Mouse (Mus musculus) forebrain, postnatal 0 days (tissue): ENCODE measurements around the gene Lrrc14b. TPM values are rescaled to one million over a fixed set of nuclear protein-coding genes. Genes with fewer than 3 reads are reported as not detected.

Source experiments
- ATAC-seq: fragments of 200-750 bp; cut with Nextera tagmentation; 2 replicates; pipeline ENCODE4 v1.8.0; 2017; ENCODE audit warnings: mild to moderate bottlenecking, moderate library complexity
- DNase-seq: peaks from one replicate; pipeline ENCODE4 v3.0.0-alpha.2; 2015
- H3K27ac ChIP-seq: fragments of 300-500 bp; sonication (generic); 2 replicates; pipeline ENCODE4 v1.5.1; 2014; ENCODE audit warnings: low read depth, mild to moderate bottlenecking, antibody characterized with exemption, low read length, moderate library complexity, mixed read lengths
- H3K27me3 ChIP-seq: fragments of 300-500 bp; sonication (generic); 2 replicates; pipeline ENCODE4 v1.6.1; 2014; ENCODE audit warnings: mild to moderate bottlenecking, low read length, mixed read lengths; ENCODE audit not compliant: insufficient read depth
- H3K36me3 ChIP-seq: fragments of 300-500 bp; sonication (generic); 2 replicates; pipeline ENCODE4 v1.6.1; 2014; ENCODE audit warnings: mild to moderate bottlenecking, moderate library complexity; ENCODE audit not compliant: insufficient read depth
- H3K4me1 ChIP-seq: fragments of 300-500 bp; sonication (generic); 2 replicates; pipeline ENCODE4 v1.6.1; 2014; ENCODE audit warnings: antibody characterized with exemption; ENCODE audit not compliant: insufficient read depth
- H3K4me2 ChIP-seq: fragments of 300-500 bp; sonication (generic); 2 replicates; pipeline ENCODE4 v1.6.1; 2014; ENCODE audit warnings: low read depth, mild to moderate bottlenecking, moderate library complexity
- H3K4me3 ChIP-seq: fragments of 300-500 bp; sonication (generic); 2 replicates; pipeline ENCODE4 v1.5.1; 2014; ENCODE audit warnings: low read depth, low read length, mixed read lengths
- H3K9ac ChIP-seq: fragments of 300-500 bp; sonication (generic); 2 replicates; pipeline ENCODE4 v1.6.1; 2014; ENCODE audit warnings: mild to moderate bottlenecking
- H3K9me3 ChIP-seq: fragments of 300-500 bp; sonication (generic); 2 replicates; pipeline ENCODE4 v1.6.1; 2016; ENCODE audit warnings: low read length
- CTCF ChIP-seq: sonication (generic); IDR thresholded peaks from 2 replicates; pipeline ENCODE4 v1.5.1; 2016; ENCODE audit warnings: antibody characterized with exemption, control low read depth, low read depth
- WGBS: fragments of 180-500 bp; shearing (Covaris S2); extraction: QIAGEN DNeasy Blood & Tissue Kit; methylation state at CpG from one replicate; pipeline ENCODE4 v1.1.7; 2014; 5-methylcytosine and 5-hydroxymethylcytosine counted together
- polyA plus RNA-seq: library from polyadenylated mRNA; unstranded; fragments of >200 nt; fragmentation: Nextera tagmentation; extraction: Ambion mirVana; gene quantifications from 2 replicates; pipeline ENCODE4 v1.2.1, GENCODE M21; 2015
- total RNA-seq: library from RNA; depleted of rRNA; stranded (reverse); fragments of >200 nt; gene quantifications from 2 replicates; pipeline ENCODE4 v1.2.3, GENCODE M21; 2014; rRNA removed

The Lrrc14b gene
- total RNA-seq = not detected in 2 replicates
- polyA plus RNA-seq = not detected in 2 replicates

GRCm38 (mm10) chr13:74363859-74364235 is at the start of gene Lrrc14b:
Gene Lrrc14b, minus strand, starts transcription at chr13:74364005.
- H3K9ac ChIP-seq = no peak within 1 kb of the TSS
- no peak for DNase-seq
- H3K4me1 ChIP-seq = no peaks in the 10 kb centered on the region

DNA sequence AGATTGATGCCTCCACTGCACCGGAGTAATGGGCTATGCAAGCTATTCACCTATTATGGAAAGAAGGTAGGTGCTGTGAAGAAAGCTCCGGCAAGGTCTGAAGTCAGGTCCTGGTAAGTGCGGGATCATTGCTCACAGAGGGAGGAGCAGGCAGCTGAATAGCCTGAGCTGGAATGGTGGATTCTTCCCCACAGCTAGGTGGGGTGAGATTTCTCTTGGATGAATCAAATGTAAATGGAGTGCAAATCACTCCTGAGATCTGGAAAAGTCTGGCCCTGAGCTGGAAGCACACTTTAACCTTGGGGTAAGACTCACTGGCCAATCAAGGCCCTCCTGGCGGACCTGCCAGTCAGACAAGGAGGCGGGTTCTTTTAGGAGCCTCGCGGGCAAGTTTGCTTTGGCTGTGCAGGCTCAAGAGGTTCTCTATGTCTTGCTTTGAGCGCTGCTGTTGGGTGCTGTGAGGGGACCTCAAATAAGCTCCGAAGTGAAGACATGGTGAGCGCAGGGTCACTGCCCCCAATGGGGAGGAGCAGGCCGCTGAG is 35.6 kb upstream of the Lrrc14b start, which contains the start of gene Ftl1-ps1:
Gene Ftl1-ps1, plus strand, starts transcription at position 397 of the 542 bp plus-strand sequence.
- TF ChIP-seq CTCF = no peak
- H3K9me3 ChIP-seq = no peaks in the 10 kb centered on the region
- H3K27me3 ChIP-seq = no peaks in the 10 kb centered on the region
- DNase-seq (no peak), ATAC-seq (no peak)
- no peaks in the 10 kb centered on the region for H3K4me1 ChIP-seq
- no peaks in the 10 kb centered on the region for H3K36me3 ChIP-seq
- WGBS = 11% methylated on average over 11 of the region's 11 CpGs
- no peak within 1 kb of the TSS for H3K4me2 ChIP-seq
- no peak within 1 kb of the TSS for H3K27ac ChIP-seq
- H3K9ac ChIP-seq = no peak within 1 kb of the TSS
- no peak within 1 kb of the TSS for H3K4me3 ChIP-seq

More at GRCm38 (mm10) chr13:74363859-74364235, at the start of gene Lrrc14b:
- Histone ChIP-seq H3K4me2 (no peak within 1 kb of the TSS), H3K27me3 (no peaks in the 10 kb centered on the region), H3K4me3 (no peak within 1 kb of the TSS), H3K9me3 (0 out of 2 replicates have a peak, but pooled peaks cover 3% of the 10 kb centered on the region), H3K27ac (no peak within 1 kb of the TSS), H3K36me3 (peaks cover 24% of the 10 kb centered on the region)
- ATAC-seq = no peak
- TF ChIP-seq CTCF = no peak
- WGBS = 80% methylated on average over 8 of the region's 8 CpGs

DNA sequence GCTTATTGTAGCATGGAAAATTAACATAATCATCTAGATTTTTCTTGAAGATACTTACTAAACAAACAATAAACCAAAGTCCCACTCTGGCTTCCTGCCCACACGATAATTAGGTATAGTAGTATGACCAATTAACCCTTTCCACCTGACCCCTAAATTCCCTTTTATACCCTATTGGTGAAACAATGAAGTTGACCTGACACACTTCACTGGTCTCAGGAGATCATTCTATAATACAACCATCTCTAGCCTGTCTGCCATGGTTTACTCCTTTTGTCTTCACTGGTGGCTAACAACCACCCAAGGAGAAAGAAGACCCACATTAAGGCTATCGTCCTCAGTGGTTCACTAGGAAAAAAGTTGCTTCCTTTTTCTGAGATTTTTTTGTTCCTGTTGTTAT is 27.4 kb upstream of the Lrrc14b start:
- WGBS = 66% methylated on average over 2 of the region's 2 CpGs
- H3K27me3 ChIP-seq = no peaks in the 10 kb centered on the region
- no peak for DNase-seq

DNA sequence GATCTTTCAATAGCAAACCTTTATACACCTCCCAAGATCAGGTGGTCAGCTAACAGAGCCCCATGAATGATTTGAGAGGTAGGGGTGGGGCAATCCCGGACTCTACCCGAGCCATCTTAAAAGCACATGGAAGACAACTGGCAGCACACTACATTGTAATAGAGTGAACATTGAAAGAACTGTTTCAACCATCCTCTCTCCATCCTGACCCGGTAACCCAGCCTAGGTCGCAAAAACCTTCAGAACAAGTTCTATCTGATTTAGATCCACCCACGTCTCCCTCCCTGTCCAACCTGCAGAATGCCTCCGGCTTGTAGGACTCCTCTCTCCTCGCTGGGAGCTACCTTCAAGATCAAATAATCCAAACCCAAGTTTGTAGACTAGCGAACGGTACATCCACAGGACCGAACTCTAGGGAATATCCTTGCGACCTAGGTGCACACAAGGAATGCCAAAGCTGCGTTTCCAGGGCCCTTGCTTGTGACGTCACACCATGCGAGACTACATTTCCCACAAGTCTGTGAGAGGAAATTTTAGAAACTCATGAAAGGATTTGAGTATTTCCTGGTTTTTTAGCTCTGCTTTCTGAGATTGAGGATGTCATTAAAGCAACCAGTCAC is 26.7 kb upstream of the Lrrc14b start, which contains the start of gene Zfp72:
Gene Zfp72, minus strand, starts transcription at position 466 of the 620 bp plus-strand sequence.
- peak within 1 kb of the TSS; percentile 60 for H3K27ac ChIP-seq
- H3K4me3 ChIP-seq = peak within 1 kb of the TSS; percentile 74
- H3K9ac ChIP-seq = peak within 1 kb of the TSS; percentile 69
- peak within 1 kb of the TSS; percentile 62 for H3K4me2 ChIP-seq
- ATAC-seq (peak; percentile 98), DNase-seq (peak; percentile 92)
- no peaks in the 10 kb centered on the region for H3K9me3 ChIP-seq
- under 1% methylated on average over 14 of the region's 14 CpGs for WGBS
- H3K27me3 ChIP-seq = no peaks in the 10 kb centered on the region
- H3K36me3 ChIP-seq = no peaks in the 10 kb centered on the region
- H3K4me1 ChIP-seq = peaks cover 6% of the 10 kb centered on the region; the same call in 1 of the 2 replicates
- no peak for TF ChIP-seq CTCF

More for the DNA sequence above, 27.4 kb upstream of the Lrrc14b start:
- peaks cover 6% of the 10 kb centered on the region; the same call in 1 of the 2 replicates for H3K4me1 ChIP-seq
- no peak overlapping the region for H3K27ac ChIP-seq
- no peak for TF ChIP-seq CTCF
- H3K36me3 ChIP-seq = no peaks in the 10 kb centered on the region
- ATAC-seq = no peak
- no peak overlapping the region for H3K4me3 ChIP-seq
- no peaks in the 10 kb centered on the region for H3K9me3 ChIP-seq
- H3K9ac ChIP-seq = no peak overlapping the region
- no peak overlapping the region for H3K4me2 ChIP-seq

DNA sequence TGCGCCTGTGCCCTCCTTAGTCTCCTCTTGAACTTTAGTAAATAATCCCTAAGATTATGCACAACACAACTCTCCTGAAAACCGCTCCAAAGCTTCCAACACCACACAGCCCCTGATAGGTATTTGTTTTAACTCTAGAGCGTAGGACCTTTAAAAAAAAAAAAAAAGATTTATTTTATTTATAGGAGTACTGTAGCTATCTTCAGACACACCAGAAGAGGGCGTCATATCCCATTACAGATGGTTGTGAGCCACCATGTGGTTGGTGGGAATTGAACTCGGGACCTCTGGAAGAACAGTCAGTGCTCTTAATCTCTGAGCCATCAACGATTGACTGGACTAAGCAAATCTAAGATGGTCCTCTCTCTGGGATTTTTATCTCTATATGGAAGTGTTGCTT is 25.9 kb upstream of the Lrrc14b start:
- peak; percentile 48 for TF ChIP-seq CTCF
- Histone ChIP-seq H3K9me3 (no peaks in the 10 kb centered on the region), H3K36me3 (no peaks in the 10 kb centered on the region), H3K9ac (peak overlapping the region; percentile 69), H3K27ac (no peak overlapping the region), H3K4me3 (peak overlapping the region; percentile 74), H3K27me3 (no peaks in the 10 kb centered on the region), H3K4me2 (peak overlapping the region; percentile 62), H3K4me1 (peaks cover 6% of the 10 kb centered on the region; the same call in 1 of the 2 replicates)
- no peak for DNase-seq
- ATAC-seq = 0 out of 2 replicates have a peak, but pooled peaks have one; percentile 1
- whole genome bisulfite sequencing = 67% methylated on average over 6 of the region's 6 CpGs

DNA sequence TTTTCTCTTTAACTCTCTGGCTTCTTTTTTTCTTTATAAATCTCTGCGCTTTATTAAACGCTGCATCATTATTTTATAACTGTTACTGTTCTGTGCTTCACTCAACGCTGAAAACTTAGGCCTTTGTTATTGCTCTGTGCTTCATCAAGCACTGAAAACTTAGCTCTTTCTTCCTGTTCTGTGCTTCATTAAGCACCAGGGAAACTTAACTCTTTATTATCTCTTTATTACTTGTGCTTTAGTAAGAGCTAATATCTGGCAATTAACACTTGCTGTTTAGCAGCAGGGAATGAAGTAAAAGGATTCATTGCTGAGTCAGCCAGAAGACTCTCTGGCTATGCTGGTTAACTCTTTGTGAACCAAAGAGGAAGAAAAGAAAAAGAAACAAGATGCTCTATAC is 18.5 kb upstream of the Lrrc14b start:
- H3K27me3 ChIP-seq = no peaks in the 10 kb centered on the region
- no peaks in the 10 kb centered on the region for H3K9me3 ChIP-seq
- ATAC-seq (peak; percentile 12; the same call in 1 of the 2 replicates), DNase-seq (no peak)
- H3K9ac ChIP-seq = no peak overlapping the region
- H3K4me1 ChIP-seq = 0 out of 2 replicates have a peak, but pooled peaks cover 6% of the 10 kb centered on the region
- H3K27ac ChIP-seq = no peak overlapping the region
- H3K4me2 ChIP-seq = no peak overlapping the region
- WGBS = 12% methylated on average over 3 of the region's 3 CpGs
- no peaks in the 10 kb centered on the region for H3K36me3 ChIP-seq
- H3K4me3 ChIP-seq = no peak overlapping the region
- no peak for TF ChIP-seq CTCF
